Mouse (Mus musculus) kidney, embryonic 14.5 days (tissue): ENCODE results near the gene Yeats2. TPM values are rescaled to one million over a fixed set of nuclear protein-coding genes. Genes with fewer than 3 reads are reported as not detected.

Experiments used
- ATAC-seq: fragments of 200-750 bp; cut with Nextera tagmentation; 2 replicates; pipeline ENCODE4 v1.8.0; 2017; ENCODE audit warnings: moderate number of reproducible peaks, mild to moderate bottlenecking, moderate TSS enrichment, moderate library complexity; ENCODE audit not compliant: low FRiP score, low TSS enrichment
- H3K27ac ChIP-seq: fragments of 300-500 bp; sonication (generic); 2 replicates; pipeline ENCODE4 v1.5.1; 2014; ENCODE audit warnings: low read depth, mild to moderate bottlenecking, low read length, moderate library complexity, mixed read lengths
- H3K27me3 ChIP-seq: fragments of 300-500 bp; sonication (generic); 2 replicates; pipeline ENCODE4 v1.6.1; 2014; ENCODE audit warnings: mild to moderate bottlenecking, low read length; ENCODE audit not compliant: control insufficient read depth, insufficient read depth
- H3K36me3 ChIP-seq: fragments of 300-500 bp; sonication (generic); 2 replicates; pipeline ENCODE4 v1.6.1; 2014; ENCODE audit warnings: low read length, mixed read lengths; ENCODE audit not compliant: control insufficient read depth, insufficient read depth
- H3K4me1 ChIP-seq: fragments of 300-500 bp; sonication (generic); 2 replicates; pipeline ENCODE4 v1.6.1; 2014; ENCODE audit warnings: low read length, mixed read lengths; ENCODE audit not compliant: control insufficient read depth, insufficient read depth
- H3K4me2 ChIP-seq: fragments of 300-500 bp; sonication (generic); replicated peaks from 2 replicates; pipeline ENCODE4 v1.6.1; 2014; ENCODE audit warnings: low read depth, mild to moderate bottlenecking, low read length
- H3K4me3 ChIP-seq: fragments of 300-500 bp; sonication (generic); 2 replicates; pipeline ENCODE4 v1.5.1; 2014; ENCODE audit warnings: mild to moderate bottlenecking, low read length
- H3K9ac ChIP-seq: fragments of 300-500 bp; sonication (generic); 2 replicates; pipeline ENCODE4 v1.6.1; 2014; ENCODE audit warnings: low read depth, mild to moderate bottlenecking, low read length, moderate library complexity
- H3K9me3 ChIP-seq: fragments of 300-500 bp; sonication (generic); 2 replicates; pipeline ENCODE4 v1.6.1; 2016; ENCODE audit warnings: low read length; ENCODE audit not compliant: control insufficient read depth
- WGBS: fragments of 180-500 bp; shearing (Covaris S2); extraction: QIAGEN DNeasy Blood & Tissue Kit; methylation state at CpG from one replicate; pipeline ENCODE4 v1.1.7; 2014; 5-methylcytosine and 5-hydroxymethylcytosine counted together
- polyA plus RNA-seq: library from polyadenylated mRNA; unstranded; fragments of >200 nt; fragmentation: Nextera tagmentation; extraction: Ambion mirVana; gene quantifications from 2 replicates; pipeline ENCODE4 v1.2.1, GENCODE M21; 2014

The Yeats2 gene
- polyA plus RNA-seq, 1 experiment from 2014 or later, result 47.5 TPM

DNA sequence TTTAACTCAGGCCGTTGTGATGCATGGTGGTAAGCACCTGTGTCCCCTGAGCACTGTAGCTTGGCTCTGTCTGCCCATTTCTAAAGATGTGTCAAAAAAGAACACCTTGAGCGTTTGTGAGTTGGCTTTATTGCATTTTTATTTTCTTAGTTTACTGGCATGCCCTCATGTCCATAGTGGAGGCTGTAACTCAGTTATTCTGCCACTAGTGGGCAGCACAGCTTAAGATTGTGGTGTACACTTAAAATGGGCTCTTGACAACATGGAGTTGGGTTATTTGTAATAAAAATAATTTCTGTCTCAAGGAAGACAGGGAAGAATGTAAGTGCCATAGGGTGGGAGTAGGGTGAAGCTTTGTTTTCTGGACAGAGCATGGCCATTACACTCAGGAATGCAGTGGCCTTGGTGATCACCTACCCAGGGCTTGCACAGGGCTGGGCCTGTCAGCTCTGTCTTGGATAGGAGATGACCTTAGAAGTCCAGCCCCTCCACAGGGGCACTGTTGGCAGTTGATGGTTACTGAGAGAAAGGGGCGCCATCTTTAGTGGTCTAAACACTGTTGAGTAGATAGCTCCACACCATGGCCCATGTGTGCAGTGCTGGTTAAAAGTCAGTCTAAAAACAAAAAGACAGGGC lies 72.8 kb downstream of the Yeats2 start:
- H3K27me3 ChIP-seq, result no peaks in the 10 kb centered on the region
- H3K4me1 ChIP-seq, result no peaks in the 10 kb centered on the region
- no peak overlapping the region for H3K4me2 ChIP-seq
- H3K9ac ChIP-seq, result no peak overlapping the region
- no peaks in the 10 kb centered on the region for H3K9me3 ChIP-seq
- peaks cover 90% of the 10 kb centered on the region for H3K36me3 ChIP-seq
- no peak overlapping the region for H3K4me3 ChIP-seq
- WGBS, result 88% methylated on average over 3 of the region's 3 CpGs
- no peak overlapping the region for H3K27ac ChIP-seq
- ATAC-seq, result 0 out of 2 replicates have a peak, but pooled peaks have one; percentile 28

DNA sequence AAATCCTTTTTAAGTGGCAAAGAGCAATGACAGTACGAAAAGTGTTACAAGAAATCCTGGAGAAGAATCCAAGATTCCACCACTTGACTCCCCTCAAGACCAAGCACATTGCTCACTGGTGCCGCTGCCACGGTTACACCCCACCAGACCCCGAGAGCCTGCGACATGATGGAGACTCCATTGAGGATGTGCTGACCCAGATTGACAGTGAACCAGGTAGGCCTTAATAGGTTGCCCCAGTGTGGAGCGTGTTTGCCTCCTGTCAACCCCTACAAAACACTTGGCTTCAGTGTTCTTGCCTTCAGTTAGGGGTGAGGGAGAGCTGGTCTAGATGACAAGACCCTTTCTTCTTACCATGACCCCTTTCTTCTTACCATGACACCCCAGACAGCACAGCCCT lies 81.9 kb downstream of the Yeats2 start:
- no peak overlapping the region for H3K9ac ChIP-seq
- no peak overlapping the region for H3K4me3 ChIP-seq
- H3K27ac ChIP-seq, result no peak overlapping the region
- WGBS, result 98% methylated on average over 6 of the region's 6 CpGs
- no peak overlapping the region for H3K4me2 ChIP-seq
- H3K27me3 ChIP-seq, result no peaks in the 10 kb centered on the region
- H3K36me3 ChIP-seq, result peaks cover 68% of the 10 kb centered on the region
- no peaks in the 10 kb centered on the region for H3K9me3 ChIP-seq
- H3K4me1 ChIP-seq, result no peaks in the 10 kb centered on the region
- no peak for ATAC-seq

DNA sequence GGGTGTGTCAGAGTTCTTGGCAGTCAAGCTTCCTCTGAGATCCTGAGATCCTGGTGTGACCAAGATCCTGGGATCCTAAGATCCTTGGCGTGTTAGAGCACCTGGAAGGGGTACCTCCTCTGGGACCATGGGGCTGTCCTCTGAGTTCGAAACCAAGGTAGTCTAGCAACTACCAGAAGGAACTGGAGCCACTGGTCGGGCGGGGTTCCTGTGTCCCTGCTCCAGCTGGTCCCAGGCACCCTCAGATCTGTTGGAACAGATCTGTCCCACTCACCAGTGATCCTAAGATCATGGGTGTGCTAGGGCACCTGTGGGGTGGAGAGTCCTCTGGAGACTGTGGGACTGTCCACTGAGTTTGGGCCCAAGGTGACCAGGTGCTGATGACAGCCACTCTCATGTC lies 85.8 kb downstream of the Yeats2 start:
- WGBS, result 98% methylated on average over 4 of the region's 4 CpGs
- no peaks in the 10 kb centered on the region for H3K4me1 ChIP-seq
- H3K27me3 ChIP-seq, result no peaks in the 10 kb centered on the region
- no peak overlapping the region for H3K4me3 ChIP-seq
- H3K36me3 ChIP-seq, result peaks cover 73% of the 10 kb centered on the region
- H3K27ac ChIP-seq, result no peak overlapping the region
- no peak overlapping the region for H3K9ac ChIP-seq
- H3K4me2 ChIP-seq, result no peak overlapping the region
- no peaks in the 10 kb centered on the region for H3K9me3 ChIP-seq
- ATAC-seq, result no peak

DNA sequence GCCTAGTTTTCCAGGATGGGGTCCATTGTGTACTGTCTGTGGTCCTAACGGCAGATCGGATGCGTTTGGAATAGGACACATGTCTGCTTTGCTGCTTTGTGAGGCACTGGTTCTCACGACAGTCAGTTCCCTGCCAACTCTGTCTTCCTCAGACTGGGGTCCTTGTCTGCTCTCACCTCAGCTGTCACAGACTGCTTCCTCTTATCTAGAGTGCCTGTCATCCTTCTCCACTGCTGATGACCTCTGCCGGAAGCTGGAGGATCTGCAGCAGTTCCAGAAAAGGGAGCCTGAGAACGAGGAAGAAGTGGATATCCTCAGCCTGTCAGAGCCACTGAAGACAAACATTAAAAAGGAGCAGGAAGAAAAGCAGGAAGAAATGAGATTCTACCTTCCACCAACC lies 86.6 kb downstream of the Yeats2 start:
- no peak for ATAC-seq
- no peaks in the 10 kb centered on the region for H3K4me1 ChIP-seq
- H3K9ac ChIP-seq, result no peak overlapping the region
- no peaks in the 10 kb centered on the region for H3K27me3 ChIP-seq
- no peak overlapping the region for H3K4me2 ChIP-seq
- no peaks in the 10 kb centered on the region for H3K9me3 ChIP-seq
- no peak overlapping the region for H3K4me3 ChIP-seq
- WGBS, result 85% methylated on average over 6 of the region's 6 CpGs
- H3K27ac ChIP-seq, result no peak overlapping the region
- peaks cover 69% of the 10 kb centered on the region for H3K36me3 ChIP-seq

DNA sequence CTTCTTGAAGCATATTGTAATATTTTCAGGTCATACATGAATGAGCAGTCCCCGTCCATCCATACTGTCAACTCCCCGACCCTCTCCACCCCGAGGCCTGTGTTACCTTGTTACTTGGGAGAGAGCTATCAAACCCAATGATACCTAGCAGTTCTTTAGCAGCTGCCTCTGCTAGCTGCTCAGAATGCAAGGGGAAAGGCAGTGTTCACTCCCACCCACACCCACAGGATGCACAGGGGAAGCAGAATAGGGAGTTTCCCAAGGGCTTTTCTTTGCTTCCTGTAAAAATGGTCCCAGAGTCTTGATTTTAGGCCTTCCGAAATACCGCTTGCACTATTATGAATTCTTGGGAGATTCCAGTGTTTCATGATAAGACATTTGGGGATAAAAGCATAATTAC lies 87.3 kb downstream of the Yeats2 start:
- H3K4me2 ChIP-seq, result no peak overlapping the region
- no peak for ATAC-seq
- H3K9me3 ChIP-seq, result no peaks in the 10 kb centered on the region
- no peaks in the 10 kb centered on the region for H3K27me3 ChIP-seq
- H3K27ac ChIP-seq, result no peak overlapping the region
- peaks cover 66% of the 10 kb centered on the region for H3K36me3 ChIP-seq
- no peak overlapping the region for H3K4me3 ChIP-seq
- H3K9ac ChIP-seq, result no peak overlapping the region
- H3K4me1 ChIP-seq, result no peaks in the 10 kb centered on the region
- WGBS, result 94% methylated on average over 5 of the region's 5 CpGs

DNA sequence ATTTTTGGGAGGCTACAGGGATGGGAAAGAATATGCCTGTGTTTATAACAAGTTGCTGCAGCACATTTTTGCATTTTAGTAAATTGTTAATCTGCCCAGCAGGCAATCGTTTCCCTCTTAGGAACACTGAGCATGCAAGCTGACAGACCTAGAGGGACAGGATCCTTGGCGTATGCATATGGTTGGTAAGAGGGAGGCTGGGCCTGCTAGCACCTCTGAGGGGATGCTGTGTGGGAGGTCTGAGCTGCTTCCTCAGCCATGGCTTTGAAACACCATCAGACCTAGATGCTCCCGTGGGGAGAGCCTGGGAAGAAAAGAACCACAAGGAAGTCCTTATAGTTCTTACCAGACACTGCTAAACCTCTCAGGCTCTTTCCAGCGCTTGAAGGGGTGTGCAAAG lies 93.5 kb downstream of the Yeats2 start:
- 56% methylated on average over 4 of the region's 4 CpGs for whole genome bisulfite sequencing
- no peaks in the 10 kb centered on the region for H3K27me3 ChIP-seq

DNA sequence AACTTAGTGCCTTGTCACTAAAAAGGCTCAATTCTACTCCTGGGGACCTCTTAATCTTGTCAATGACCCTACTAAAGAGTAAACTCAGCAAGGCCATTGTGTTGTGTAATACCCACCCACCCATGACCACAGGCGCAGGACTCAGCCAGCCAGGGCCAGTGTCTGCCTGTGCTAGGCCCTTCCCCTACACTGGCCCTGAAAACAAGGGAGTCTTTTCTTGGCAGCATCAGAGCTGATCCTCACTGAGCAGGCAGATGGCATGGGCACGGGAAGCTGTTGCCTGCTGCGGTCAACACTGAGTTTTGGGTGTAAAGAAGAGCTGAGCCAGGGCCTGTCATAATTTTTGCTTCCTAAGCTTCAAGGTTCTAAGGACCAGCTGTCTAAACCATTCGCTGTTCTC lies 96.6 kb downstream of the Yeats2 start:
- H3K27ac ChIP-seq, result no peak overlapping the region
- WGBS, result 73% methylated on average over 4 of the region's 4 CpGs

More for the DNA sequence above, 93.5 kb downstream of the Yeats2 start:
- peaks cover 35% of the 10 kb centered on the region for H3K36me3 ChIP-seq
- no peaks in the 10 kb centered on the region for H3K4me1 ChIP-seq
- no peak overlapping the region for H3K4me2 ChIP-seq
- H3K4me3 ChIP-seq, result no peak overlapping the region
- no peak overlapping the region for H3K9ac ChIP-seq
- peak; percentile 30; the same call in 1 of the 2 replicates for ATAC-seq
- no peak overlapping the region for H3K27ac ChIP-seq
- no peaks in the 10 kb centered on the region for H3K9me3 ChIP-seq

DNA sequence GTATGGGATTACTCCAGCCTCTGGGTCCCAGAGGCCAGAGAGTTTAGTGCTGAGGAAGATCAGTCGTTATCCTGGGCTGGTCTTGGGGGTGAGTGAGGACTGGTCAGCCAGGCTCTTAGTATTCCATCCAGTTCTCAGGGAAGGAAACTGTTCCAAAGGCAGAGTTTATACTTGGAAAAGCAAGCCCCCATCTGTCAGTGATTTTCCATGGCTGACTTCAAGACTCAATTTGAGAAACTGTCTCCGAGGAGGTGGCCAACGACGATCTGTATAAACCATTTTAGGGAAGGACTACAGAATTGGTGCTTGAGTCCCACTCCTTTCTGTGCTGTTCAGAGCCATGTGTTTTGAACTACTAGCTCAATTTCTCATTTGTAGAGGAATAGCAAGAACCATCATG lies 97.8 kb downstream of the Yeats2 start:
- Histone ChIP-seq H3K9ac (no peak overlapping the region), H3K4me1 (no peaks in the 10 kb centered on the region), H3K27ac (no peak overlapping the region), H3K9me3 (no peaks in the 10 kb centered on the region), H3K27me3 (peaks cover 4% of the 10 kb centered on the region; the same call in 1 of the 2 replicates), H3K36me3 (no peaks in the 10 kb centered on the region), H3K4me3 (no peak overlapping the region), H3K4me2 (no peak overlapping the region)
- 90% methylated on average over 4 of the region's 4 CpGs for WGBS
- ATAC-seq, result no peak

More for the DNA sequence above, 96.6 kb downstream of the Yeats2 start:
- peaks cover 9% of the 10 kb centered on the region; the same call in 1 of the 2 replicates for H3K36me3 ChIP-seq
- no peak overlapping the region for H3K4me3 ChIP-seq
- no peak for ATAC-seq
- no peak overlapping the region for H3K9ac ChIP-seq
- H3K4me1 ChIP-seq, result no peaks in the 10 kb centered on the region
- H3K4me2 ChIP-seq, result no peak overlapping the region
- peaks cover 4% of the 10 kb centered on the region; the same call in 1 of the 2 replicates for H3K27me3 ChIP-seq
- no peaks in the 10 kb centered on the region for H3K9me3 ChIP-seq

DNA sequence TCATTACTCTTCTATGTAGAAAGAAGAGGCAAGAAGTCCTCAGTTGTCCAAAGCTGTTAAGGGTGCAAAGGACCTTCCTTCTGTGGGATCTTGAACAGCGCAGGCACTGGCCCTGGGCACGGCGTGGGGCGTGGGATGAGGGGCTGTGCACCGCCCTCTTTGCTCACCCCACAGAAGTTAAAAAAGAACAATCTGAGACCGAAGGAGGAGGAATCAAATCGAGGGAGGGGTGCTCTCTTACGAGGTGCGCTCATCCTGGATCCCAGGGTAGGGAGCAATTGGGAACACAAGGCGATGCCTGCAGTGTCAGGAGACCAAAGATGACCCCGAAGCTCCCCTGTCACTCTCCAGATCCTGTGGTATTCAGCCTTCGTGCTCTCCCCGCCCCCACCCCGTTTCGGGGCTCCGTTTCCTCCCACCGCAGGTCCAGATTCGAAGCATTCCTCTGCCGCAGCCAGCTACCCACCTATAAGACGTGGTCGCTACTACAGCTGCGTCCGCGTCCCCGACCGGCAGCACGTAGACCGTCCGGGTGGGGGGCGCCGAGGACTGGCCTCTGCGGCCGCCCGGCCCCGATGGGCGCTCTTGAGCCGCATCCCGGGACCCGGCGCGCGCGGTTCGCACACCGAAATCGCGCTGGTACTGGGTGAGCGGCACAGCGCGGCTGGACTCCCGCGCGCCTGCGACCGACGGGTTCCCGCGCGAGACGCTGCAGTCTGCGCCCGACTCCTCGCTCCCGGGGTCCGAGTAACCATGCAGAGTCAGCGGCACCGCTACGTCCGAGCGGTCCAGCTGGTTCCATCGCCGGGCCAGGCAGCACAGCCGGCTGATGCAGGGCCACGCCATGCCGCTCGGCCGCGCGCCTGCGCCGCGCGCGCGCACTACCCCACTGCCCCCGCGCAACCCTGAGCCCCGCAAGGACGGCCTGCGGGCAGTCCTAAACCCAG lies 99.9 kb downstream of the Yeats2 start, which contains the start of gene Map6d1:
Map6d1 (minus strand) TSS at position 891 of the 947 bp plus-strand sequence.
- H3K9me3 ChIP-seq, result no peaks in the 10 kb centered on the region
- peak within 1 kb of the TSS; percentile 97 for H3K4me2 ChIP-seq
- no peaks in the 10 kb centered on the region for H3K4me1 ChIP-seq
- peak within 1 kb of the TSS; percentile 70 for H3K4me3 ChIP-seq
- no peak within 1 kb of the TSS for H3K27ac ChIP-seq
- peaks cover 4% of the 10 kb centered on the region; the same call in 1 of the 2 replicates for H3K27me3 ChIP-seq
- no peaks in the 10 kb centered on the region for H3K36me3 ChIP-seq
- ATAC-seq, result peak; percentile 79
- WGBS, result under 1% methylated on average over 90 of the region's 90 CpGs
- peak within 1 kb of the TSS; percentile 63 for H3K9ac ChIP-seq
